Mouse (Mus musculus): ENCODE measurements around the gene Slc12a5. TPM values are rescaled to one million over a fixed set of nuclear protein-coding genes. Genes with fewer than 3 reads are reported as not detected.

Slc12a5 gene
- polyA plus RNA-seq (2014; fragmentation: Nextera tagmentation; extraction: Ambion mirVana), result 1.0 and 1.6 TPM in 2 replicates

DNA sequence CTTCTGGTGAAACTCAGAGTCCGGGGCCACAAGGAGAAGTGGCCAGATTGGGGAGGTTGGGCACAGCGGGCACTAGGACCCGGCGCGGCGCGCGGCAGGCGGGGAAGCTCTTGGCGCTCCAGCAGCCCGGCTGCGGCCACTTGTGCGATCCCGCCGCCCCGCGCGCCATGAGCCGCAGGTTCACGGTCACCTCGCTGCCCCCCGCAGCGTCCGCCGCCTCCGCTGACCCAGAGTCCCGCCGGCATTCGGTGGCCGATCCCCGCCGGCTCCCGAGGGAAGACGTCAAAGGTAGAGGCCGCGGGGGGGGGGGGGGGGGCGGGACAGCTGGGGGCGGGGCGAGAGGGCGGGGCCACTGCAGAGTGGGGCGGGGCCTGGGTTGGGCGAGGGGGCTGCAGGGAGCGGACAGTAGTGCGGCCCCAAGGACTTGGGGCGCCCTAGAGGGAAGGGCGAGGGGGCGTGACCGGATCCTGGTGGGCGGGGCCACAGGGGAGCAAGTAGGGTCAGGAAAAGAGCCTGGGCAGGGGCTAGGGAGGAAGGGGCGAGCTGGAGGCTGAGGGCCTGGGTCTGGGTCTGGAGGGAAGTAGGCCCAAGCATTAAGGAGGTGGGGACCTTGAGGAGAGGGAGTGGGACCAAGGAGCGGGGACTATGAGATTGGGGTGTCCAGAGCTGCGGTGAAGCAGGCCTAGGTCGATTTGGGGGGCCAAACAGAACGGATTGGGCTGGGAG is at the start of gene Slc12a5:
Gene Slc12a5 (plus strand): TSS at position 87 of the 726 bp plus-strand sequence.
- H3K36me3 ChIP-seq (ENCODE audit: control insufficient read depth, insufficient read depth, low read length), result no peaks in the 10 kb centered on the region
- 2% methylated on average over 47 of the region's 54 CpGs for WGBS (ENCODE audit: insufficient replicate concordance)
- peak within 1 kb of the TSS; percentile 67 for H3K4me3 ChIP-seq (ENCODE audit: low read depth, low read length)
- peak; percentile 65; the same call in 1 of the 2 replicates for ATAC-seq (replicated peaks; ENCODE audit: insufficient number of reproducible peaks, low FRiP score, low TSS enrichment)
- peaks cover 18% of the 10 kb centered on the region for H3K27me3 ChIP-seq (ENCODE audit: control insufficient read depth, insufficient read depth, low read length)
- peaks cover 9% of the 10 kb centered on the region; the same call in 1 of the 2 replicates for H3K4me1 ChIP-seq (ENCODE audit: control insufficient read depth, insufficient read depth, low read length)
- H3K27ac ChIP-seq (ENCODE audit: low read depth, low read length), result no peak within 1 kb of the TSS
- H3K4me2 ChIP-seq, result peak within 1 kb of the TSS; percentile 72
- no peaks in the 10 kb centered on the region for H3K9me3 ChIP-seq (replicated peaks; ENCODE audit: control insufficient read depth, low read length)
- peak within 1 kb of the TSS; percentile 59 for H3K9ac ChIP-seq (ENCODE audit: low read depth, low read length)

DNA sequence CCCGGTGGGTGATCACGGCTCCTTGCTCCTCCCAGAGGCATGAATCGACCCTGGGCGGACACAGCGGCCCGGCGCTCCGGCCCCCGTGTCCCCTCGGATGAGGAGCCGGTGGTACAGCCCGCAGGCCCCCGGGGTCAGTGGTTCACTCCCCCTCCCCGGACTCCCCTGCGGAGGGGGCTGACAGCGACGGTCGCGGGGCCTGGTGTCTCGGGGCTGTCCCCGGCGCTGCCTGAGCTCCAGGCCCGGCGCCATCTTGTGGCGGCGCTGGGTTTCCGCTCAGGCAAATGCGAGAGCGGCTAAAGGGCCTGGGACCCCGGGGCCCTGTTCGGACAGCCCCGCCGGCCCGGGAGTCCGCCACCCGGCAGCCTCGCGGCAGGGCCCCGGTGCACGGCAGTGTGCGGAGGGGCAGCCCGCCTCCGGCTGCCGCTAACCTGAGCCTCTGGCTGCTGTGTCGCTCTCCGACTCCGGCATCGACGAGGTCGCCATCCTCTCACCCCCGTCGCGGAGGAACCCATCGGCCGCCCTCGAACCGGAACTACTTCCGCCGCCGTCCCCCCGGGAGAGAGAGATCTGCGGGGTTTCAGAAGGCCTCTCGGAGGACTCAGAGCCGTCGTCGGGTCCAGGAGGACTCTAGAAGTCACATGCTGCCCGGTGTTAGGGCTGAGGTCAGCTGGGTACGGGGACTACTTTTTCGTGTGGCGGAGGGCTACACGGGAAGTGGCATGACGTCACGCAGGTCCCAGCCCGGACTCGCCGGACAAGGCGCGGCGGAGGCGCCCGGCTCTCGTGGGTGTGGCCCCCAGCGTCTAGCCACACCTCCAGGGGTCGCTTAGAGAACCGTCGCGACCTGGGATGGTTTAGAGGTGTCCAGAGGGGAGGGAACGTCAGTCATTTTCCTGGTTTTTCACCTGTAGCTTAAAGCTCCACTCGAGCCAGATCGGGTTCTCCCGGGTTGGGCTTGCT is 49.2 kb upstream of the Slc12a5 start, which contains the start of gene Zfp335:
Gene Zfp335 (minus strand): TSS at position 672 of the 963 bp plus-strand sequence.
- WGBS (ENCODE audit: insufficient replicate concordance), result under 1% methylated on average over 88 of the region's 91 CpGs
- peaks cover under 1% of the 10 kb centered on the region; the same call in 1 of the 2 replicates for H3K9me3 ChIP-seq (replicated peaks; ENCODE audit: control insufficient read depth, low read length)
- peaks cover 26% of the 10 kb centered on the region for H3K36me3 ChIP-seq (ENCODE audit: control insufficient read depth, insufficient read depth, low read length)
- peaks cover 13% of the 10 kb centered on the region for H3K4me1 ChIP-seq (ENCODE audit: control insufficient read depth, insufficient read depth, low read length)
- H3K27ac ChIP-seq (ENCODE audit: low read depth, low read length), result peak within 1 kb of the TSS; percentile 99
- peak; percentile 86 for ATAC-seq (replicated peaks; ENCODE audit: insufficient number of reproducible peaks, low FRiP score, low TSS enrichment)
- no peaks in the 10 kb centered on the region; the same call in 1 of the 2 replicates for H3K27me3 ChIP-seq (ENCODE audit: control insufficient read depth, insufficient read depth, low read length)
- peak within 1 kb of the TSS; percentile 99 for H3K9ac ChIP-seq (ENCODE audit: low read depth, low read length)
- peak within 1 kb of the TSS; percentile 87 for H3K4me3 ChIP-seq (ENCODE audit: low read depth, low read length)
- peak within 1 kb of the TSS; percentile 85 for H3K4me2 ChIP-seq

DNA sequence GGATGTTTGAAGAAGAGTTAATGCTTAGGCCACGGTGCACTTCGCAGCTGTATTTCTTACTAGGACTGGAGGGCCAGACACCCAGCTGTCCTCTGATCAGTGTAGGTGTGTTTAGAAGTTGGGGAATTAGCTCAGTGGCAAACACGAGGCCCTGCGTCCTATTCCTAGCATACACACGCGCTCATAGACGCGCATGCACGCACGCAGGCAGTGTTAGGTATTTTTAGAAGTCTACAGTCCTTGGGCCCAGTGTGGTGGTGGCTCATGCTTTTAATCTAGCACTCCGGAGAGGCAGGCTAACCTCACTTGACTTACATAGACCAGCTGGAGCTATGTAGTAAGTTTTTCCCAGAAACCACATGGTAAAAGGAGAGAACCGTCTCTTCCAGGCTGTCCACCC is 48.5 kb upstream of the Slc12a5 start:
- Histone ChIP-seq H3K4me2 (peak overlapping the region; percentile 85), H3K36me3 (ENCODE audit: control insufficient read depth, insufficient read depth, low read length) (peaks cover 19% of the 10 kb centered on the region), H3K9me3 (replicated peaks; ENCODE audit: control insufficient read depth, low read length) (no peaks in the 10 kb centered on the region), H3K27ac (ENCODE audit: low read depth, low read length) (peak overlapping the region; percentile 99), H3K9ac (ENCODE audit: low read depth, low read length) (peak overlapping the region; percentile 99), H3K27me3 (ENCODE audit: control insufficient read depth, insufficient read depth, low read length) (no peaks in the 10 kb centered on the region; the same call in 1 of the 2 replicates), H3K4me1 (ENCODE audit: control insufficient read depth, insufficient read depth, low read length) (peaks cover 13% of the 10 kb centered on the region), H3K4me3 (ENCODE audit: low read depth, low read length) (peak overlapping the region; percentile 87)
- ATAC-seq (replicated peaks; ENCODE audit: insufficient number of reproducible peaks, low FRiP score, low TSS enrichment), result peak; percentile 31
- 12% methylated on average over 12 of the region's 12 CpGs for WGBS (ENCODE audit: insufficient replicate concordance)

DNA sequence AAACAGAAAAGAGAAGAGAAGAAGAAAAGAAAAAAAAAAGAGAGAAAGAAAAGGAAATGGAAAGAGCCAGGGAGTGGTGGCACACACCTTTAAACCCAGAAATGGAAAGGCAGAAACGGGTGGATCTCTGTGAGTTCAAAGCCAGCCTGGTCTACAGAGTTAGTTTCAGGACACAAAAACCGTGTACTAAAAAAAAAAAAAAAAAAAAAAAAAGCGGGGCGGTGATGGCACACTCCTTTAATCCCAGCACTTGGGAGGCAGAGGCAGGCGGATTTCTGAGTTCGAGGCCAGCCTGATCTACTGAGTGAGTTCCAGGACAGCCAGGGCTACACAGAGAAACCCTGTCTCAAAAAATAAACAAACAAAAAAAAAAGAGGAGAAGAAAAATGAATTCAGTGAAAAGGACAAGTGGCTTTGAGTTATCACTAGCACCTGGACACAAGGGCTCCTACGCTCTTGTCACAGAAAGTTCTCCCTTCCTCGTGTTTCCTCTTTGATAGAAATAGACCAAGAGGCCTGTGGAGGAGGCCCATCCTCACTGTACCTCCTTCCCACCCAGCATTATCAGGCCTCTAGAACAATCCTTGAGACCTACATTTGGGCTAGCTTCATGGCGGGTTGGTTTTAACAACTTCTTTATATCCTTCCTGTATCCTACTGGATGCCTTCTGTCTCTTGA is 47.7 kb upstream of the Slc12a5 start:
- WGBS (ENCODE audit: insufficient replicate concordance), result 88% methylated on average over 9 of the region's 9 CpGs
- Histone ChIP-seq H3K9ac (ENCODE audit: low read depth, low read length) (peak overlapping the region; percentile 99; the same call in 1 of the 2 replicates), H3K36me3 (ENCODE audit: control insufficient read depth, insufficient read depth, low read length) (peaks cover 11% of the 10 kb centered on the region), H3K9me3 (replicated peaks; ENCODE audit: control insufficient read depth, low read length) (no peaks in the 10 kb centered on the region), H3K4me1 (ENCODE audit: control insufficient read depth, insufficient read depth, low read length) (peaks cover 13% of the 10 kb centered on the region), H3K27ac (ENCODE audit: low read depth, low read length) (peak overlapping the region; percentile 99), H3K4me2 (peak overlapping the region; percentile 85), H3K27me3 (ENCODE audit: control insufficient read depth, insufficient read depth, low read length) (no peaks in the 10 kb centered on the region; the same call in 1 of the 2 replicates), H3K4me3 (ENCODE audit: low read depth, low read length) (peak overlapping the region; percentile 87)
- ATAC-seq (replicated peaks; ENCODE audit: insufficient number of reproducible peaks, low FRiP score, low TSS enrichment), result no peak

DNA sequence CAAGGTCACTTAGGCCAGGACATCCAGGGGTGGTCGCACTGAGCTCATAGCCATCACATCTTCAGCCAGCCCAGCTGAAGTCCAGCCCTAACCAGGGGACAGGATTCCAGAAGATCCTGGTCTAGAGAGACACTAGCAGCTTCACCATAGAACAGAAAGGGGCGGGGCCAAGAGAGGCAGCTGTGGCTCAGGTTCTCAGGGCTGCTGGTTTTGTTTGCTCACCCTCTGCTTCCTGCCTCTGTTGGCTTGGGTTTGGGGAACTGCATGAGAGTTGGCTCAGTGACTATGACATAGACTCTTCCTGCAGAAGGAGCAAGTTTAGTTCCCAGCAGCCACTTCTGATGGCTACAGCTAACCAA is 47.2 kb upstream of the Slc12a5 start:
- Histone ChIP-seq H3K36me3 (ENCODE audit: control insufficient read depth, insufficient read depth, low read length) (peaks cover 7% of the 10 kb centered on the region), H3K4me3 (ENCODE audit: low read depth, low read length) (no peak overlapping the region)
- 83% methylated on average over 2 of the region's 2 CpGs for WGBS (ENCODE audit: insufficient replicate concordance)

DNA sequence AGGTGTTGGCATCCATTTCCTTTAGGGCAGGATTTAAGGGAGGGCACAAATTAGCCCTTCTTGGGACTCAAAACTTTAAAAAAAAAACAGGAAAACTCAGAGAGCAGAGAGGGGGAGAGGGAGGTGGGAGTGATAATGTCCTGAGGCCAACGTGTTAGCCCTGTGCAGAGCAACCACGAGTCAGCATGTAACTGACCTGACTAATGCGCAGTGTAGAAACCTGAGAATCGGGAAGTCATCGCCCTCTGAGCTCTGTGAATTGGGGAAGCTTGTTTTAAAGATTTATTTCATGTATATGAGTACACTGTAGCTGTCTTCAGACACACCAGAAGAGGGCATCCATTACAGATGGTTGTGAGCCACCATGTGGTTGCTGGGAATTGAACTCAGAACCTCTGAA is 43.8 kb upstream of the Slc12a5 start:
- H3K27ac ChIP-seq (ENCODE audit: low read depth, low read length), result no peak overlapping the region
- peaks cover 3% of the 10 kb centered on the region; the same call in 1 of the 2 replicates for H3K4me1 ChIP-seq (ENCODE audit: control insufficient read depth, insufficient read depth, low read length)
- H3K36me3 ChIP-seq (ENCODE audit: control insufficient read depth, insufficient read depth, low read length), result 0 out of 2 replicates have a peak, but pooled peaks cover 2% of the 10 kb centered on the region
- no peak for ATAC-seq (replicated peaks; ENCODE audit: insufficient number of reproducible peaks, low FRiP score, low TSS enrichment)
- WGBS (ENCODE audit: insufficient replicate concordance), result 67% methylated on average over 5 of the region's 5 CpGs
- H3K9ac ChIP-seq (ENCODE audit: low read depth, low read length), result no peak overlapping the region
- H3K4me3 ChIP-seq (ENCODE audit: low read depth, low read length), result no peak overlapping the region
- H3K27me3 ChIP-seq (ENCODE audit: control insufficient read depth, insufficient read depth, low read length), result no peaks in the 10 kb centered on the region; the same call in 1 of the 2 replicates
- no peak overlapping the region for H3K4me2 ChIP-seq
- no peaks in the 10 kb centered on the region for H3K9me3 ChIP-seq (replicated peaks; ENCODE audit: control insufficient read depth, low read length)

More for the DNA sequence above, 47.2 kb upstream of the Slc12a5 start:
- H3K27ac ChIP-seq (ENCODE audit: low read depth, low read length), result no peak overlapping the region
- no peak for ATAC-seq (replicated peaks; ENCODE audit: insufficient number of reproducible peaks, low FRiP score, low TSS enrichment)
- H3K4me2 ChIP-seq, result no peak overlapping the region
- H3K9me3 ChIP-seq (replicated peaks; ENCODE audit: control insufficient read depth, low read length), result no peaks in the 10 kb centered on the region
- no peak overlapping the region for H3K9ac ChIP-seq (ENCODE audit: low read depth, low read length)
- peaks cover 13% of the 10 kb centered on the region for H3K4me1 ChIP-seq (ENCODE audit: control insufficient read depth, insufficient read depth, low read length)
- no peaks in the 10 kb centered on the region; the same call in 1 of the 2 replicates for H3K27me3 ChIP-seq (ENCODE audit: control insufficient read depth, insufficient read depth, low read length)

DNA sequence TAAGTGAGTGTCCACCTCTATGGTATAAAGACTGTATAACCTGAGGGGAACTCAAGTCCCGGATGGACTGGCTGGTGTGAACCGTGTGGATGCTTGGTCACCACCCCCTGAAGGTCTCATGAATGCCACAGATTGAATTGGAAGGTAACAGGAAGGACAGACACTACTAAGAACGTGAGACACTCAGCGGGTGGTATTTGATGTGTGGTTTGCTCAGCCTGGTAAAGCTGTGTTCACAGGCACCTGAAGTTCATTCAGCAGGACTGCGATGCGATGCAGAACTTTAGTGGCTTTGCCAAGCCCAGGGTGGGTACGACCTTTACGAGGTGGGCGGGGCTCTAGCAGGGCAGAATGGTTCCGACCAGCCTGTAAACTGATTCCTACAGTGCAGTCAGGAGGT is 43.2 kb upstream of the Slc12a5 start:
- ATAC-seq (replicated peaks; ENCODE audit: insufficient number of reproducible peaks, low FRiP score, low TSS enrichment), result no peak
- no peak overlapping the region for H3K27ac ChIP-seq (ENCODE audit: low read depth, low read length)
- H3K4me1 ChIP-seq (ENCODE audit: control insufficient read depth, insufficient read depth, low read length), result peaks cover 2% of the 10 kb centered on the region; the same call in 1 of the 2 replicates
- no peaks in the 10 kb centered on the region; the same call in 1 of the 2 replicates for H3K27me3 ChIP-seq (ENCODE audit: control insufficient read depth, insufficient read depth, low read length)
- WGBS (ENCODE audit: insufficient replicate concordance), result 59% methylated on average over 10 of the region's 10 CpGs
- H3K36me3 ChIP-seq (ENCODE audit: control insufficient read depth, insufficient read depth, low read length), result 0 out of 2 replicates have a peak, but pooled peaks cover 2% of the 10 kb centered on the region
- no peak overlapping the region for H3K4me2 ChIP-seq
- no peak overlapping the region for H3K4me3 ChIP-seq (ENCODE audit: low read depth, low read length)
- no peak overlapping the region for H3K9ac ChIP-seq (ENCODE audit: low read depth, low read length)
- H3K9me3 ChIP-seq (replicated peaks; ENCODE audit: control insufficient read depth, low read length), result no peaks in the 10 kb centered on the region

DNA sequence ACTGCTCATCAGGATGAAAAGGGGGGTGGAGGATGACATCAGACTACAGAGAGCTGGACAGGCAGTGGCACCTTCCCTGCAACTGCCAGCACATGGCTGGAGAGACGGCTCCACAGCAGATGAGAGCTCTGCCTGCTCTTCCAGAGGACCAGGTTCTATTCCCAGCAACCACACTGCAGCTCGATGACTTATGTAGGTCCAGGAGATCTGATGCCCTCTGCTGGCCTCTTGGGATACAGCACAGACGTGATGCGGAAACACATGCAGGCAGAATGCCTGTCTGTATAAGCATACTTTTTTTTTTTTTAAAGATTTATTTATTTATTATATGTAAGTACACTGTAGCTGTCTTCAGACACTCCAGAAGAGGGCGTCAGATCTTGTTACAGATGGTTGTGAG is 42.3 kb upstream of the Slc12a5 start:
- no peak for ATAC-seq (replicated peaks; ENCODE audit: insufficient number of reproducible peaks, low FRiP score, low TSS enrichment)
- H3K9ac ChIP-seq (ENCODE audit: low read depth, low read length), result no peak overlapping the region
- WGBS (ENCODE audit: insufficient replicate concordance), result 67% methylated on average over 4 of the region's 5 CpGs

More for the DNA sequence above, 42.3 kb upstream of the Slc12a5 start:
- Histone ChIP-seq H3K36me3 (ENCODE audit: control insufficient read depth, insufficient read depth, low read length) (0 out of 2 replicates have a peak, but pooled peaks cover 2% of the 10 kb centered on the region), H3K4me3 (ENCODE audit: low read depth, low read length) (no peak overlapping the region), H3K9me3 (replicated peaks; ENCODE audit: control insufficient read depth, low read length) (no peaks in the 10 kb centered on the region), H3K4me1 (ENCODE audit: control insufficient read depth, insufficient read depth, low read length) (no peaks in the 10 kb centered on the region), H3K27ac (ENCODE audit: low read depth, low read length) (no peak overlapping the region), H3K4me2 (no peak overlapping the region), H3K27me3 (ENCODE audit: control insufficient read depth, insufficient read depth, low read length) (no peaks in the 10 kb centered on the region; the same call in 1 of the 2 replicates)
